Mouse (Mus musculus) bone marrow, adult 2 months (tissue): ENCODE measurements at regions not wholly inside any gene's neighbourhood (a gene's known extent, or its start where the extent isn't known, plus 50 kb on each side); places are given as distances from the start of the nearest gene placed in this dataset.

Source experiments
- H3K27ac ChIP-seq: fragments of 200-500 bp; 2 replicates; pipeline ENCODE4 v1.5.1; 2012; ENCODE audit warnings: low read depth, mild to moderate bottlenecking, control low read depth, inconsistent platforms, low read length; ENCODE audit not compliant: control insufficient read depth, poor library complexity, insufficient read depth
- H3K4me1 ChIP-seq: fragments of 200-500 bp; 2 replicates; pipeline ENCODE4 v1.6.1; 2011; ENCODE audit warnings: low read length; ENCODE audit not compliant: control insufficient read depth, insufficient read depth
- H3K4me3 ChIP-seq: fragments of 200-500 bp; replicated peaks from 2 replicates; pipeline ENCODE3; 2011; ENCODE audit warnings: mild to moderate bottlenecking, low read depth, low read length, control low read depth; ENCODE audit not compliant: control insufficient read depth
- CTCF ChIP-seq: fragments of 200-500 bp; IDR thresholded peaks from 2 replicates; pipeline ENCODE4 v1.5.1; 2011; ENCODE audit warnings: low read length, control low read depth; ENCODE audit not compliant: control insufficient read depth, insufficient read depth
- POLR2A ChIP-seq: fragments of 200-500 bp; IDR thresholded peaks from 2 replicates; pipeline ENCODE4 v1.6.1; 2011; ENCODE audit warnings: low read depth, mild to moderate bottlenecking, control low read depth, low read length, borderline replicate concordance; ENCODE audit not compliant: control insufficient read depth
- WGBS: fragments of 180-500 bp; shearing (Covaris S2); methylation state at CpG from one replicate; pipeline ENCODE4 v1.1.7; 2018; 5-methylcytosine and 5-hydroxymethylcytosine counted together

GRCm38 (mm10) chr4:81129874-81130273, 219.4 kb downstream of the Lurap1l start:
- Histone ChIP-seq H3K4me3 (no peak overlapping the region), H3K27ac (no peak overlapping the region), H3K4me1 (no peaks in the 10 kb centered on the region)
- 47% methylated on average over 2 of the region's 2 CpGs for WGBS
- TF ChIP-seq POLR2A (no peak), CTCF (no peak)

GRCm38 (mm10) chr4:81173111-81173510, 262.7 kb downstream of the Lurap1l start:
- 74% methylated on average over 2 of the region's 2 CpGs for WGBS
- no peaks in the 10 kb centered on the region for H3K4me1 ChIP-seq
- TF ChIP-seq POLR2A = no peak
- TF ChIP-seq CTCF = no peak

GRCm38 (mm10) chr4:81177443-81178041, 265.1 kb downstream of the Mpdz start:
- TF ChIP-seq POLR2A (no peak), CTCF (no peak)
- Histone ChIP-seq H3K4me1 (no peaks in the 10 kb centered on the region), H3K27ac (no peak overlapping the region), H3K4me3 (no peak overlapping the region)
- 40% methylated on average over 11 of the region's 11 CpGs for WGBS

More at GRCm38 (mm10) chr4:81173111-81173510, 262.7 kb downstream of the Lurap1l start:
- Histone ChIP-seq H3K27ac (no peak overlapping the region), H3K4me3 (no peak overlapping the region)

- Histone ChIP-seq H3K27ac (no peak overlapping the region), H3K4me3 (no peak overlapping the region), H3K4me1 (no peaks in the 10 kb centered on the region)
- 55% methylated on average over 14 of the region's 14 CpGs for whole genome bisulfite sequencing
- no peak for TF ChIP-seq CTCF
- TF ChIP-seq POLR2A = no peak
These were observed 264.4 kb downstream of the Mpdz start for GRCm38 (mm10) chr4:81178047-81178781.

GRCm38 (mm10) chr4:81178782-81179135, 263.9 kb downstream of the Mpdz start:
- under 1% methylated on average over 12 of the region's 12 CpGs for WGBS

GRCm38 (mm10) chr4:81216123-81216522, 226.5 kb downstream of the Mpdz start:
- no peak overlapping the region for H3K4me3 ChIP-seq
- H3K4me1 ChIP-seq = no peaks in the 10 kb centered on the region
- WGBS = 77% methylated on average over 1 of the region's 1 CpGs
- TF ChIP-seq CTCF (no peak), POLR2A (no peak)
- H3K27ac ChIP-seq = no peak overlapping the region

More at GRCm38 (mm10) chr4:81178782-81179135, 263.9 kb downstream of the Mpdz start:
- H3K4me3 ChIP-seq = no peak overlapping the region
- H3K27ac ChIP-seq = no peak overlapping the region
- H3K4me1 ChIP-seq = no peaks in the 10 kb centered on the region
- TF ChIP-seq POLR2A = no peak
- TF ChIP-seq CTCF = peak; percentile 56

- TF ChIP-seq CTCF (no peak), POLR2A (no peak)
- WGBS = 78% methylated on average over 11 of the region's 11 CpGs
- H3K4me3 ChIP-seq = no peak overlapping the region
- H3K27ac ChIP-seq = no peak overlapping the region
- H3K4me1 ChIP-seq = no peaks in the 10 kb centered on the region
These were observed 224.6 kb downstream of the Mpdz start for GRCm38 (mm10) chr4:81217979-81218378.

GRCm38 (mm10) chr4:81222034-81222433, 220.6 kb downstream of the Mpdz start:
- 73% methylated on average over 6 of the region's 6 CpGs for WGBS
- Histone ChIP-seq H3K27ac (no peak overlapping the region), H3K4me1 (no peaks in the 10 kb centered on the region; the same call in 1 of the 2 replicates), H3K4me3 (no peak overlapping the region)
- no peak for TF ChIP-seq CTCF
- TF ChIP-seq POLR2A = no peak
